Mouse (Mus musculus) hematopoietic stem cell, adult 5-6 weeks (primary cell): ENCODE measurements at regions not wholly inside any gene's neighbourhood (a gene's known extent, or its start where the extent isn't known, plus 50 kb on each side); places are given as distances from the start of the nearest gene placed in this dataset.
"Not testable (repeated sequence)": the region's sequence is repeated elsewhere in the genome, so short reads cannot be mapped to it uniquely, and the experiment has no call there.

Source experiments
- ATAC-seq, 2 experiments: fragments of 125-278 bp in 1 of 2; replicated peaks in 1 of 2; 2 replicates each; pipeline ENCODE4 v1.8.0; 2016 to 2017; ENCODE audit warnings: inconsistent platforms in 2 of 2, mild to moderate bottlenecking in 2 of 2, moderate number of reproducible peaks in 2 of 2, low read depth in 1 of 2, moderate TSS enrichment in 1 of 2; ENCODE audit not compliant: low FRiP score in 2 of 2, poor library complexity in 2 of 2, severe bottlenecking in 2 of 2, insufficient read depth in 1 of 2, low TSS enrichment in 1 of 2

DNA sequence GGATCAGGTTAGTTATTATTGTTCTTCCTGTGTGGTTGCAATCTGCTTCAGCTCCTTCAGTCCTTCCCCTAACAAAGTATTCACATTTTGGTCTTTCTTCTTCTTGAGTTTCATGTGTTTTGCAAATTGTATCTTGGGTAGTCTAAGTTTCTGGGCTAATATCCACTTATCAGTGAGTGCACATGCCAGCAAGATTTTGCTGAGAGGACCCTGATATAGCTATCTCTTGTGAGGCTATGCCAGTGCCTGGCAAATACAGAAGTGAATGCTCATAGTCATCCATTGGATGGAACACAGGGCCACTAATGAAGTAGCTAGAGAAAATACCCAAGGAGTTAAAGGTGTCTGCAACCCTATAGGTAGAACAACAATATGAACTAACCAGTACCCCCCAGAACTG is 1053.0 kb upstream of the Nova1 start:
- ATAC-seq, result not testable (repeated sequence)

DNA sequence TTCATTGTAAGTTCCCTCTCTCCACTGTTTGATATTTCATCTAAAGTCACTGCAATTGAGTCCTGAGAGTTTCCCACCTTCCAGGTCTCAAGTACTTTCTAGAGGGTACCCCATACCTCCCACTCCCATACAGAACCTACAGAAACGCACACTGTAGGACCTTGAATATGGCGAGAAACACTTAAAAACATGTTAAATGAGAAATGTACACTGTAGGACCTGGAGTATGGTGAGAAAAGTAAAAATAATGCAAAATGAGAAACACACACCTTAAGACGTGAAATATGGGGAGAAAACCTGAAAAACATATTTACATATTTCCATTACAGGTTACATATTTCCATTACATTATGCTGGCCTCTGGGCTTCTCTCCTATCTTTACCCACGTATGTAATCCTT is 1015.1 kb upstream of the Nova1 start:
- ATAC-seq, result peak; percentile 45 to 65; a peak in 1 of 4 replicates
